Mouse (Mus musculus): ENCODE measurements around the gene Duoxa1.

- TF ChIP-seq TAL1 (conservative IDR thresholded peaks at IDR 0.05; ENCODE audit: low read depth, low read length) (no peak), CTCF (IDR thresholded peaks at IDR 0.05; ENCODE audit: low read depth, low read length) (no peak), GATA1 (IDR thresholded peaks at IDR 0.05; ENCODE audit: borderline replicate concordance, low read length) (no peak)
These were observed 29.4 kb downstream of the Duoxa1 start for GRCm38 (mm10) chr2:122284091-122284490.
